Mouse (Mus musculus): ENCODE measurements around the gene Abcc6.
A peak's percentile ranks its signal among the peaks of the same experiment; 100 is the strongest.
"Not testable (repeated sequence)": the region's sequence is repeated elsewhere in the genome, so short reads cannot be mapped to it uniquely, and the experiment has no call there.

Abcc6 gene

GRCm38 (mm10) chr7:46029299-46030144, 580 bp downstream of the Abcc6 start:
- DNase-seq (ENCODE audit: low read depth, low spot score): peak; percentile 36

- DNase-seq (ENCODE audit: low read depth, low spot score): no peak
Observed at GRCm38 (mm10) chr7:46028681-46029080, 1.4 kb downstream of the Abcc6 start.

GRCm38 (mm10) chr7:46025436-46025835, 4.7 kb downstream of the Abcc6 start:
- no peak for DNase-seq (ENCODE audit: low read depth, low spot score)

GRCm38 (mm10) chr7:46021951-46022350, 8.2 kb downstream of the Abcc6 start:
- no peak for DNase-seq (ENCODE audit: low read depth, low spot score)

DNA sequence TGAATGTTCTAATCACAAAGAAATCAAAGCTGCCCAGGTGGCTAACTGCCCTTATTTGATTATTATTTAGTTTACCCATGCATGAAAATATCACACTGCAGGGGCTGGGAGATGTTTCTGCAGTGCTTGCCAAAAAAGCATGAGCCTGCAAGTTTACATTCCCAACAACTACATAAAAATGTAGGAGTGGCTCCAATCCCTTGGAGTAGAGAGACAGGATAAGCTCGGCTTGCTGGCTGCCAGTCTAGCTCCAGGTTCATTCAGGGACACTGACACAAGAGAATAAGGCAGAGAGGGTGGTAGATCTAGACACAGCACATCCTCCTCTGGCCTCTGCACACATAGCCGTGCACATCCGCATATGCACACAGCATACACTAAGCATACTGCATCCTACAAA, 10.5 kb downstream of the Abcc6 start:
- no peak for DNase-seq (ENCODE audit: low read depth, low spot score)

GRCm38 (mm10) chr7:46013266-46014010, 16.7 kb downstream of the Abcc6 start:
- peak; percentile 74 for DNase-seq (ENCODE audit: low read depth, low spot score)

DNA sequence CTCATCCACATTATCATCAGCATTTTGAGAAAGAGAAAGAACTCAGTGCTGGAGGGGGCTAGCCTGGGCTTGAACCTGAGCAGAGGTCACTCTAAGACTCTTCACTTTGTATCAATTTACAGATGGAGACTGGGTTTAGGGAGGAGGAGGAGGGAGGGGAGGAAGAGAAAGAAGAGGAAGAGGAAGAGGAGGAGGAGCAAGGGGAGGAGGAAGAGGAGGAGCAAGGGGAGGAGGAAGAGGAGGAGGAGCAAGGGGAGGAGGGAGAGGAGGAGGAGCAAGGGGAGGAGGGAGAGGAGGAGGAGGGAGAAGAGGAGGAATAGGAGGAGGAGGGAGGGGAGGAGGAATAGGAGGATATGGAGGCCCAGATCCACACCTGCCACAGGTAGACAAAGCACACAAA, 18.0 kb downstream of the Abcc6 start:
- peak; percentile 37 for DNase-seq (ENCODE audit: low read depth, low spot score)

DNA sequence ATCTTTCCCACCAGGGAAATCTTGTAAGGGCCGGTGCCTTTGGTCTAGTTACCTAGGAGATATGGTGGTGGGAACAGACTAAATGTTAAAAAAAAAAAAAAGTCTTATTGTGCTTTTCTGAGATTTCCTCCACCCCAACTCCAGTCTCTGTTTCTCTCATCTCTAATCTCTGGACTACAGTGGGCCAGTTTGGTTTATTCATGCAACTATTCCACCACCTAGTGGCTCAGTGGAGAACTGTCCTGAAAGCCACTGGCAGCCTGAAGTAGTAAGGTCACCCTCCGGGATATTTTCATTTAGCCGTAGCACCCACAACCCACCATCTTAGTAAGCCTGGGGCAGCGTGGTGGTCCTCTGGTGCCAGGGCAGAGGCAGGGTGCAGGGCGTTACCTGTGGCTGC, 20.5 kb downstream of the Abcc6 start:
- DNase-seq (ENCODE audit: low read depth, low spot score): peak; percentile 73

DNA sequence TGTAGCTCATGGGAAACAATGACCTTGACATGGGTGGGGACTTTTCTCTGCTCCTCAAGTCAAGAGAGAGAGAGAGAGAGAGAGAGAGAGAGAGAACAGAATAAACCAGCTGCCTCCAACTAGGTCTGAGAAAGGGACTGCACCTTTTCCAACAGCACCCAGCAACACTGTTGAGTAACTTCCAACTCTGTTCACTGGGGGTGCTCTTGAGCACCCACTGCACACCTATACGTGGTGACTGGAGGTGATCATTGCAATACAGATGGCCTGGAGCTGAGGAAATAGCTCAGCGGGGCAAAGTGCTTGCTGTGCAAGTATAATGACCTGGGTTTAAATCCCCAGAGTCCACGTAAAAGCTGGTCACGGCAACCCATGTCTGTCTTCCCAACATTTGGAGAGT, 27.4 kb downstream of the Abcc6 start:
- peak; percentile 73 for DNase-seq (ENCODE audit: low read depth, low spot score)

DNA sequence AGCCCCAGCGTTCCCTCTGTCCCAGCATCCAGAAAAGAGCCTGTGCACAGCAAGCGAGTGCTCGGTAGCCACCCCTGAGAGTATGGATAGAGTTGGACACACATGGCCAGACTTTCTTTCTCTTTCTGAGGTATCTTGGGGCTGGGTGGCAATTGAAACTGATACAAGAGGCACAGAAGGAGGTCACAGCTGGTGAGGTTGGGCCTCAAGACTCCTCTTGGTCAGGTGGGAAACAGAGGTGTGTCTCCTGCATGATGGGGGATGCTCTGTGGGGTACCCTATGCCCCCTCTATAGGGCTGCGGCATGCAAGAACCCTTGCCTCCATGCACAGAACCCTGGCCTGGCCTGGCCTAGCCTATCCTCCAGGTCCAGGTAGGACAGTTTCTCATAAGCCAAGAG, 29.5 kb downstream of the Abcc6 start:
- no peak for DNase-seq (ENCODE audit: low read depth, low spot score)

DNA sequence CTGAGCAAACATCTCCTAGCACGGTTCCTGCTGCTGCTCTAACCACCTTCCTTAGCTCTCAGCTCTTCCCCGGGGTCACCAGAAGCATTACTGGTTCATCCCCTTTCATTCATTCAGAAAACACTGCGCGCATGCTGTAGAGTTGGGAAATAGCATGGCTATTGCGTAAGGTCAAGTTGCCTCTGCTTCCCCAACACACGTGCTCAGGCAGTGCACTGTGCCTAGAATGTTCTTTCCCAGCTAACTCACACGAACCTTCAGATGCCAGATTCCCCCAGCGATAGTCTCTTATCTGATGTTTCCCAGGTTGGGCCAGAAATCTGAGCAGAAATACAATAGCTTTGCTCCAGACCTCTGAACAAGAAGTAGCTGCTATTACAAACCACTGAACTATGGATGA, 37.6 kb downstream of the Abcc6 start:
- DNase-seq (ENCODE audit: low read depth, low spot score): no peak

DNA sequence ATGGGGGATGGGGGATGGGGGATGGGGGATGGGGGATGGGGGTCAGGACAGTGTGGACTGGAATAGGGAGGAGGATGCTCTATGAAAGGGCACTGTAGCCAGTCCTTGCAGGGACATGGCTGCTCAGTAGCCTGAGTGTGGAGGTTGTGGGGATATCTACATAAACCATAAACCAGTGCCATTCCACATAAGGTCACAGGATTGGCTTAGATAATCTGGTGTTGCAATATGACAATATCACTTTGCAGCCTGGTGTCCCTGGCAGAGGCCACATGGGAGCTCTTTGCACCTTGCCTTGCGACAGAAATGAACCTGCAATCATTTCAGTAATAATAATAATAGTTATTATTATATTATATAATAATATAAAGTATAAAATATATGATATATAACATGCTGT, 41.8 kb downstream of the Abcc6 start:
- DNase-seq (ENCODE audit: low read depth, low spot score): no peak

- peak; percentile 74 for DNase-seq (ENCODE audit: low read depth, low spot score)
Observed at GRCm38 (mm10) chr7:45986893-45987292, 43.2 kb downstream of the Abcc6 start.

DNA sequence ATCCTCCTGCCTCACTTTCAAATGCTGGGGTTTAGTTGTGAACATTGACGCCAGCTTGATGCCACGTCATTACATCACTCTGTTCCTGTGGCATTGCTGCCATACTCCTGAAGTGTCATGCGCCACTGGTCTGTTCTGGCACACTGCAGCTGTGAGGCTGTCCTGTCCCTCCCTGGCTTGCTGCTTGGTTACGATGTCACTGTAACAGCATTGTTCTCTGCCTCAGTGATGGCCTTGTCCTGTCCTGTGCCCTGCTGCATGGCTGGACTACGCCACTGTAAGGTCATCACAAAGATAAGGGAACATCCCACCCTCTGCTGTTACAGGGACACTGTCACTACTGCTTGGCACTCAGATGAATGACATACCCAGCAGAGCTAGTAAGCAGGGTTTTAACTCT, 48.5 kb downstream of the Abcc6 start:
- DNase-seq (ENCODE audit: low read depth, low spot score): no peak

DNA sequence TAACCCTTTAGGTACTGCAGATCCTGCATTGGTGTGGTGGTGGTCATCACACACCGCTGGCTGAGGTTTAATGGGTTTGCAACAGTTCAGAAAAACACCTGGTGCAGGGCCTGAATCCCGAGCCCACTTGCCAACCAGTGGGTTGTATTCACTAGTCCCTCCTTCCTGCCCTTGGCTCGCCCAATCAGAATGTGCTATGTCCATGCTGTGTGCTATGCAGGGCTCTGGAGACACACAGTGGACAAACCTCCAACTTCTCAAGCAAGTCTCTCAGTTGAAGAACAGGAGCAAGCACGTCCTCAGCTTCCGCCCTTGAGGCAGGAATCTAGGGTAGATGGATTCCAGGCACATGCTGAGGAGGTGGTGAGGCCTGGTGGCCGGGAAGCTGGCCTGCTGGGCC, 55.6 kb downstream of the Abcc6 start:
- no peak for DNase-seq (ENCODE audit: low read depth, low spot score)

- no peak for DNase-seq (ENCODE audit: low read depth, low spot score)
Observed at GRCm38 (mm10) chr7:45974103-45974502, 56.0 kb downstream of the Abcc6 start.

- peak; percentile 90 for DNase-seq (ENCODE audit: low read depth, low spot score)
Observed at GRCm38 (mm10) chr7:45973271-45973687, 56.8 kb downstream of the Abcc6 start.

- peak; percentile 84 for DNase-seq (ENCODE audit: low read depth, low spot score)
Observed at GRCm38 (mm10) chr7:45971831-45972723, 58.0 kb downstream of the Abcc6 start.

DNA sequence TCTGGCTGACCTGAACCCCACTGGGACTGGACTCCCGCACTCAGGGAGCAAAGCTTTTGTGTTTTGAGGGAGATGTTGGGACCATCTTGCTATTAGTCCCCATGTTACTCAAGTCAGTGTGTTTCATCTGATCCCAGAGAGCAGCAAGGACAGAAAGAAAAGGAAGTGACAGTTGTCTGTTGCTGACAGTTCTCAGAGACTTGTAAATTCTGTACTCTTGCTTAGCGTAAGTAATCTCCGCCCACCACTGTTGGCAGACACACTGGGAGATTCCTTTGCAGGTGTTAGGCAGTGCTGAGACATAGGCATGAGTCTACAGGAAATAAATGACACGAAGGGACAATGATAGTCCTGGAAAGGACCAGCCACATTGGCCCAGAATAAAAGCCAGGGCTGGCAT, 73.5 kb downstream of the Abcc6 start:
- DNase-seq (ENCODE audit: low read depth, low spot score): no peak

DNA sequence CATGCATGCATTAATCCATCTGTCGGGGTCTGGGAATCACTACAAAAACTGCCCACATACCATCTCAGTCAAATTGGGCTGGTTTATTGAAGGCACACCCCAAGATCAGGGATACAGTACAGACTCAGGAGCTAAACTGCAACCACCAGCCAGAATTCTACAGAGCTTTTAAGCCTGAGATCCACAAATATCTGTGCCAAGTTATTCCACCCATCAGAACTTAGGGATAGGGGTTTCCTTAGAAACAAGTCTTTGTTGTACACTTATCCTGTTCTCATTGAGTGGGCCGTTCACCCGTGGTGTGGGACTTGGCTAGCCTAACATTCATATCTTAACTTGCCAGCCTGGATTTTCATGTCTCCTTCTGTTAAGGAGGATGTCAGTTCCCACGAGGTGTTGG, 81.0 kb downstream of the Abcc6 start:
- DNase-seq (ENCODE audit: low read depth, low spot score): no peak

GRCm38 (mm10) chr7:45943280-45943679, 86.8 kb downstream of the Abcc6 start:
- DNase-seq (ENCODE audit: low read depth, low spot score): not testable (repeated sequence)

DNA sequence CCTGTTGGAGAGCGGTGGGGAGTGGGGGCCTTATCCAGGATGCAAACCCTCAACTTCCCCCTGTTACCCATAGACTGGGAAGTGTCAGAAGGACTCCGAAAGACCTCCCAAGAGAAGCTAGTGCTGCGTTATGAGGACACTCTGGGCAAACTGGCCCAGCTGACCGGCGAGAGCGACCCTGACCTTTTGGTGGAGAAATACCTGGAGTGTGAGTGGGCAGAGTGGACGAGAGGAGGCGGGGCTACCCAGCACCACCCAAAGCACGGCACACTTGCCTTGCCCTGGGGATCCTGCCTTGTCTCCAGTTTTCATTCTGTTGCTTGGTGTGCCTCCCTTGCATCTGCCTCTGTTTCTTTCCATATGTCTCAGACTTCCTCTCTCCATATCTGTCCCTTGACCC, 88.1 kb downstream of the Abcc6 start:
- DNase-seq (ENCODE audit: low read depth, low spot score): no peak

Data from R1 (cell line).